7 mouse cellular contexts compared by ENCODE assay signal in genomic region chr13:66807661-66808060, GRCm38 (mm10).
DNase-seq lines count a peak whose midpoint lies in the region; ATAC-seq and TF ChIP-seq lines count a peak whose summit lies in the region.
"Not testable (repeated sequence)": the region's sequence is repeated elsewhere in the genome, so short reads cannot be mapped to it uniquely, and the experiment has no call there.

No protein-coding gene starts in this region.

- not testable (repeated sequence) for H3K36me3 ChIP-seq in heart, postnatal 0 days (replicated peaks; ENCODE audit: control insufficient read depth, insufficient read depth, low read length); intestine, embryonic 16.5 days (ENCODE audit: control insufficient read depth, insufficient read depth, low read length); liver, embryonic 12.5 days; neural tube, embryonic 12.5 days

- ATAC-seq in heart, postnatal 0 days (ENCODE audit: insufficient read depth, low read depth); intestine, embryonic 16.5 days; liver, embryonic 12.5 days; neural tube, embryonic 12.5 days (ENCODE audit: low FRiP score, low read depth): not testable (repeated sequence)

- peak; percentile 2 for DNase-seq in adrenal gland, adult 2 months
- DNase-seq in heart, adult 11 months = peak; percentile 73
- DNase-seq in heart, postnatal 0 days (ENCODE audit: low spot score) = not testable (repeated sequence)
- DNase-seq in testis, postnatal 14 days (ENCODE audit: low spot score) = peak; percentile 59

- H3K9ac ChIP-seq in heart, postnatal 0 days (replicated peaks; ENCODE audit: low read depth, low read length); intestine, embryonic 16.5 days (ENCODE audit: low read depth, low read length); liver, embryonic 12.5 days; neural tube, embryonic 12.5 days: not testable (repeated sequence)

- not testable (repeated sequence) for H3K4me3 ChIP-seq in heart, postnatal 0 days (ENCODE audit: low read depth, low read length); liver, embryonic 12.5 days; neural tube, embryonic 12.5 days
- H3K4me3 ChIP-seq in intestine, embryonic 16.5 days (ENCODE audit: low read length) = peak overlapping the region; percentile 23

- H3K27me3 ChIP-seq in heart, postnatal 0 days (ENCODE audit: control insufficient read depth, insufficient read depth, low read length); intestine, embryonic 16.5 days (replicated peaks; ENCODE audit: control insufficient read depth, insufficient read depth, low read length); liver, embryonic 12.5 days (replicated peaks); neural tube, embryonic 12.5 days (replicated peaks): not testable (repeated sequence)

- peak overlapping the region; percentile 23; the same call in 1 of the 2 replicates for H3K4me2 ChIP-seq in heart, postnatal 0 days (ENCODE audit: low read depth, low read length)
- H3K4me2 ChIP-seq in intestine, embryonic 16.5 days (ENCODE audit: low read depth, low read length) = peak overlapping the region; percentile 33; the same call in 1 of the 2 replicates
- peak overlapping the region; percentile 47 for H3K4me2 ChIP-seq in liver, embryonic 12.5 days
- H3K4me2 ChIP-seq in neural tube, embryonic 12.5 days (replicated peaks) = peak overlapping the region; percentile 32

- not testable (repeated sequence) for H3K9me3 ChIP-seq in heart, postnatal 0 days (replicated peaks; ENCODE audit: control insufficient read depth, low read length); intestine, embryonic 16.5 days (ENCODE audit: control insufficient read depth, low read length); liver, embryonic 12.5 days (replicated peaks); neural tube, embryonic 12.5 days

- not testable (repeated sequence) for H3K4me1 ChIP-seq in heart, postnatal 0 days (ENCODE audit: control insufficient read depth, insufficient read depth); intestine, embryonic 16.5 days (ENCODE audit: control insufficient read depth, insufficient read depth, low read length); liver, embryonic 12.5 days; neural tube, embryonic 12.5 days

- 8% methylated on average over 17 of the region's 30 CpGs for WGBS in heart, postnatal 0 days
- WGBS in intestine, embryonic 16.5 days = 8% methylated on average over 24 of the region's 30 CpGs
- 7% methylated on average over 22 of the region's 30 CpGs for WGBS in liver, embryonic 12.5 days (ENCODE audit: insufficient replicate concordance)
- WGBS in neural tube, embryonic 12.5 days = 6% methylated on average over 30 of the region's 30 CpGs

- not testable (repeated sequence) for H3K27ac ChIP-seq in heart, postnatal 0 days (ENCODE audit: low read depth); intestine, embryonic 16.5 days (ENCODE audit: low read length); liver, embryonic 12.5 days; neural tube, embryonic 12.5 days

- TF ChIP-seq CTCF in heart, postnatal 0 days (IDR thresholded peaks at IDR 0.05; ENCODE audit: low read depth) = not testable (repeated sequence)

- TF ChIP-seq EP300 in heart, postnatal 0 days (IDR thresholded peaks at IDR 0.05; ENCODE audit: low read depth) = not testable (repeated sequence)
